Mouse (Mus musculus): ENCODE results near the gene Tmem79. TPM values are rescaled to one million over a fixed set of nuclear protein-coding genes. Genes with fewer than 3 reads are reported as not detected.
"Not testable (repeated sequence)": the region's sequence is repeated elsewhere in the genome, so short reads cannot be mapped to it uniquely, and the experiment has no call there.

Gene Tmem79
- polyA plus RNA-seq, 1 experiment from 2014 or later, result 7.4 TPM

DNA sequence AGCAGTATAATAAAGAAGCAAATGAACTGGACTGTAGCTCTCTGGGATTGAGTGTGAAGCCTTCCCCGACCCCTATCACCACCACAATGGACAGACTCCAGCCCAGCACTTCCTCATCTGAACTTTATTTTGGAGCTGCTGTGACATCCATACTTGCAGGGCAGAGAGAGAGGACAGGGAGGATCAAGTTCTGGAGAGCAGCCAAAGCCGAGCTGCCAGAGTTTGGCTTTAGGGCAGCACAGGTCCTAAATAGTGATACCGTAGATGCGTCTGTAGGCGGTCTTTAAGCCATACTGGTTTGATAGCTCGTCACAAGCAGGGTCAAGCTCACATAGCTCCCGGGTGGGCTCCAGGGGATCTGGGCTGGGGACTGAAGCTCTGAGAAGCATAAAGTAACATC, 32.6 kb upstream of the Tmem79 start:
- H3K4me1 ChIP-seq (replicated peaks; ENCODE audit: insufficient read depth, low read length); H3K4me2 ChIP-seq (ENCODE audit: low read length); H3K9me3 ChIP-seq (replicated peaks; ENCODE audit: low read length); H3K9ac ChIP-seq (ENCODE audit: low read depth, low read length); H3K36me3 ChIP-seq (ENCODE audit: insufficient read depth, low read length); H3K4me3 ChIP-seq (replicated peaks; ENCODE audit: low read depth, low read length); DNase-seq (ENCODE audit: low spot score); H3K27ac ChIP-seq; H3K27me3 ChIP-seq (ENCODE audit: insufficient read depth, low read length); ATAC-seq (replicated peaks; ENCODE audit: low FRiP score, low read depth): not testable (repeated sequence)
- 78% methylated on average over 7 of the region's 7 CpGs for WGBS

DNA sequence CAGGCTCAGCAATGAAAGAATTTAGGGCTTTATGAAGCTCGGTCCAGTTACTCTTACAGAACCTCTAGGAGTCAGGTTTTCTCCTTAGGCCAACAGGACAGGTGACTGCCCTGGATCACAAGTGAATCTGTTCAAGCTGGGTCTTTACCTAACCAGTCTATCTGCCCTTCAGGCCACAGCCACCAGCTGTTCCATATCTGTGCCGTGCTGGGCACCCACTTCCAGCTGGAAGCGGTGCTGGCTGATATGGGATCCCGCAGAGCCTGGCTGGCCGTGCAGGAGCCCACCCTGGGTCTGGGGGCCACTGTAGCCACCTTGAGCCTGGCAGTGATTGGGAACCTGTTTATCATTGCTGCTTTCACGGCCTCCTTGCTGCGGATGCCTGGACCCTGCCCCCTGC, 31.6 kb upstream of the Tmem79 start:
- not testable (repeated sequence) for ATAC-seq (replicated peaks; ENCODE audit: low FRiP score, low read depth); H3K9ac ChIP-seq (ENCODE audit: low read depth, low read length); H3K9me3 ChIP-seq (replicated peaks; ENCODE audit: low read length); DNase-seq (ENCODE audit: low spot score); H3K4me1 ChIP-seq (replicated peaks; ENCODE audit: insufficient read depth, low read length); H3K4me2 ChIP-seq (ENCODE audit: low read length); H3K36me3 ChIP-seq (ENCODE audit: insufficient read depth, low read length); H3K27ac ChIP-seq; H3K4me3 ChIP-seq (replicated peaks; ENCODE audit: low read depth, low read length); H3K27me3 ChIP-seq (ENCODE audit: insufficient read depth, low read length)
- WGBS, result 49% methylated on average over 3 of the region's 7 CpGs

- H3K4me3 ChIP-seq (replicated peaks; ENCODE audit: low read depth, low read length); H3K27me3 ChIP-seq (ENCODE audit: insufficient read depth, low read length); H3K36me3 ChIP-seq (ENCODE audit: insufficient read depth, low read length); H3K9ac ChIP-seq (ENCODE audit: low read depth, low read length); H3K27ac ChIP-seq; H3K9me3 ChIP-seq (replicated peaks; ENCODE audit: low read length); H3K4me1 ChIP-seq (replicated peaks; ENCODE audit: insufficient read depth, low read length): not testable (repeated sequence)
- ATAC-seq (replicated peaks; ENCODE audit: low FRiP score, low read depth) (peak; percentile 64), DNase-seq (ENCODE audit: low spot score) (peak; percentile 17)
- WGBS, result 10% methylated on average over 20 of the region's 22 CpGs
- peak overlapping the region; percentile 37 for H3K4me2 ChIP-seq (ENCODE audit: low read length)
Observed at GRCm38 (mm10) chr3:88366830-88367428, 31.0 kb upstream of the Tmem79 start.

- no peaks in the 10 kb centered on the region for H3K4me1 ChIP-seq (replicated peaks; ENCODE audit: insufficient read depth, low read length)
- TF ChIP-seq CTCF (IDR thresholded peaks at IDR 0.05; ENCODE audit: low read depth), result no peak
- no peak overlapping the region for H3K4me3 ChIP-seq (replicated peaks; ENCODE audit: low read depth, low read length)
- peaks cover 10% of the 10 kb centered on the region for H3K36me3 ChIP-seq (ENCODE audit: insufficient read depth, low read length)
- DNase-seq (ENCODE audit: low spot score), result no peak
- 47% methylated on average over 34 of the region's 34 CpGs for WGBS
- no peak overlapping the region for H3K4me2 ChIP-seq (ENCODE audit: low read length)
- H3K27ac ChIP-seq, result no peak overlapping the region
- no peaks in the 10 kb centered on the region for H3K9me3 ChIP-seq (replicated peaks; ENCODE audit: low read length)
- H3K9ac ChIP-seq (ENCODE audit: low read depth, low read length), result no peak overlapping the region
- ATAC-seq (replicated peaks; ENCODE audit: low FRiP score, low read depth), result no peak
- H3K27me3 ChIP-seq (ENCODE audit: insufficient read depth, low read length), result peaks cover 3% of the 10 kb centered on the region; the same call in 1 of the 2 replicates
Observed at GRCm38 (mm10) chr3:88365705-88366361, 29.9 kb upstream of the Tmem79 start.

- H3K4me2 ChIP-seq (ENCODE audit: low read length), result peak within 1 kb of the TSS; percentile 38
- H3K9ac ChIP-seq (ENCODE audit: low read depth, low read length), result no peak within 1 kb of the TSS
- ATAC-seq (replicated peaks; ENCODE audit: low FRiP score, low read depth) (0 out of 2 replicates have a peak, but pooled peaks have one; percentile 8), DNase-seq (ENCODE audit: low spot score) (peak; percentile 72)
- no peak for TF ChIP-seq CTCF (IDR thresholded peaks at IDR 0.05; ENCODE audit: low read depth)
- peaks cover 25% of the 10 kb centered on the region for H3K36me3 ChIP-seq (ENCODE audit: insufficient read depth, low read length)
- no peaks in the 10 kb centered on the region for H3K4me1 ChIP-seq (replicated peaks; ENCODE audit: insufficient read depth, low read length)
- H3K27me3 ChIP-seq (ENCODE audit: insufficient read depth, low read length), result peaks cover 3% of the 10 kb centered on the region; the same call in 1 of the 2 replicates
- peak within 1 kb of the TSS; percentile 5; the same call in 1 of the 2 replicates for H3K27ac ChIP-seq
- peak within 1 kb of the TSS; percentile 17; the same call in 1 of the 2 replicates for H3K4me3 ChIP-seq (replicated peaks; ENCODE audit: low read depth, low read length)
- WGBS, result under 1% methylated on average over 16 of the region's 16 CpGs
- H3K9me3 ChIP-seq (replicated peaks; ENCODE audit: low read length), result no peaks in the 10 kb centered on the region
Observed at GRCm38 (mm10) chr3:88364337-88364736, 28.4 kb upstream of the Tmem79 start, which contains the start of gene Paqr6. Gene Paqr6 (plus strand): TSS chr3:88364584.

GRCm38 (mm10) chr3:88363700-88364099, 27.8 kb upstream of the Tmem79 start:
- Histone ChIP-seq H3K27ac (no peak overlapping the region), H3K4me2 (ENCODE audit: low read length) (no peak overlapping the region), H3K9ac (ENCODE audit: low read depth, low read length) (no peak overlapping the region), H3K27me3 (ENCODE audit: insufficient read depth, low read length) (peaks cover 3% of the 10 kb centered on the region; the same call in 1 of the 2 replicates), H3K9me3 (replicated peaks; ENCODE audit: low read length) (no peaks in the 10 kb centered on the region), H3K4me3 (replicated peaks; ENCODE audit: low read depth, low read length) (no peak overlapping the region), H3K36me3 (ENCODE audit: insufficient read depth, low read length) (peaks cover 32% of the 10 kb centered on the region), H3K4me1 (replicated peaks; ENCODE audit: insufficient read depth, low read length) (no peaks in the 10 kb centered on the region)
- TF ChIP-seq CTCF (IDR thresholded peaks at IDR 0.05; ENCODE audit: low read depth), result no peak
- no peak for ATAC-seq (replicated peaks; ENCODE audit: low FRiP score, low read depth)
- no peak for DNase-seq (ENCODE audit: low spot score)
- 57% methylated on average over 4 of the region's 4 CpGs for WGBS

All from kidney, postnatal 0 days (tissue).